Mouse (Mus musculus) cerebral cortex, adult 2 months (tissue): ENCODE results near the gene Hirip3.

Experiments used
- WGBS: fragments of 180-500 bp; shearing (Covaris S2); methylation state at CpG from one replicate; pipeline ENCODE4 v1.1.7; 2018; 5-methylcytosine and 5-hydroxymethylcytosine counted together

Hirip3 gene

DNA sequence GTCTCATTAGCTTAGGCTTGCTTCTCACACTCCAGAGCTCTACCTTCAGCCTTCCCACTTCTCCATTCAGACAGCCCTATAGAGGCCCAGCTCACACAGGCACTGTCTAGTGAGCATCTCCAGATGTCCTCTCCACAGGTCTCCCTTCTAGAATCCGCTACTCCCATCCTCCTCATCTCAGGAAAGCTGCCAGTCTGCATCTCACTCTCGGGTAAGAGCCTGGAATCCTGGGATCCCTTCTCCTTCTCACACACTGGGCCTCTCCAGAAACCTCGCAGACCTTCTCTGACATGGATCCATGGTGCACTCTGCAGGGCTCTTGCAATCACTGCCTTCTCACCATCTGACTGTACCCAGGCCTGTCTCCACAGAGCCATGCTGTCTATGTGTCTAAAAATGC lies 6.1 kb upstream of the Hirip3 start:
- 48% methylated on average over 3 of the region's 3 CpGs for WGBS

GRCm38 (mm10) chr7:126856741-126857420 lies 4.9 kb upstream of the Hirip3 start:
- 79% methylated on average over 9 of the region's 9 CpGs for WGBS

GRCm38 (mm10) chr7:126860987-126861386 lies 785 bp upstream of the Hirip3 start:
- 65% methylated on average over 5 of the region's 5 CpGs for WGBS

DNA sequence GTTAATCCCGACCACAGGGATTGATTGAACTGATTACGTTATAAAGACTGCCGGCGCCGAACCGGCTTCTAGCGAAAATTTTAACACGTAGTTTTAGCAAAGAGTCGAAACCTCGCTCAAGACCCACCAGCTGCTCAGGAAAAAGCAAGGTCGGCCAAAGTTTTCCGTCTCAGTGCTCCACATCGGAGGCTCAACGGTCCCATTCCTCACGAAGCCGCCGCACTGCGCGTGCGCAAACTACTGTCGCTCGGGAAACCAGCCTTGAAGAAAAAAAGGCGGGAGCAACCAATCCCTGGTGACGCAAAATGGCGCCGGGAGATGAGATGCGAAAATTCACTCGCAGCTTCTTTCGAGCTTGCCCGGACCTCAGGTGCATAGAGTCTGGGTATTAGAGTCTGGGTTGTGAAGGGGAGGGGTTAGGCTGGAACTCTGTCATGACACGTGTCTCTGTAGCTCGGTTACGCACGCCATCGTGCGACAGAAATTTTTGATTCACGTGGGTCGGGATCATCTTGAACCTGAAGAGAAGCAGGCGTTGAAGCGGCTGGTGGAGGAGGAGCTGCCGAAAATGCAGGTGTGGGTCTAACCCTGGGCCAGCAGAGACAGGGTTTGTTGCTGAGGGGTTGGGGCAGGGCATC lies 494 bp downstream of the Hirip3 start, which contains the start of gene Ino80e:
Ino80e (minus strand) TSS at position 231 of the 638 bp plus-strand sequence.
- under 1% methylated on average over 41 of the region's 41 CpGs for WGBS

GRCm38 (mm10) chr7:126863791-126864190 lies 2.0 kb downstream of the Hirip3 start:
- WGBS = 52% methylated on average over 6 of the region's 6 CpGs

DNA sequence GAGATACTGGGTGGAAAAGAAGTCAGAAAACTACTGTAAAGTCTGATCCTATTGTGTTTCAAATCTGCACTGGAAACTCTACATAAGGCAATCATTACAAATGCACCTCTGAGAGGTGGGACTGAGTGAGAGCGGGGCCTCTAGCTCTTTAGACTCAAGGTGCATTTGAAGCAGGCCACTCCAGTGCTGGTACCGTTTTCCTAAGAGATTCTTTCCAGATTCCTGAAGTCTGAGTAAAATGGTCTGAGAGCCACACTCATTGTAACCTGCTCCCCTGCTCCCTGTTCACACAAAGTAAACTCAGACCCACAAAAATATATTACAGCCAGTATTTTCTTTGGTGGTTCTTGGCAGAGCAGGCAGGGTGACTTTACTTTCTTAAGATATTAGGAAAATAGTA lies 5.8 kb downstream of the Hirip3 start:
- WGBS = 95% methylated on average over 2 of the region's 2 CpGs

- WGBS = 76% methylated on average over 12 of the region's 12 CpGs
Measured at GRCm38 (mm10) chr7:126868003-126868402, 6.2 kb downstream of the Hirip3 start.

- WGBS = 90% methylated on average over 23 of the region's 23 CpGs
Measured at GRCm38 (mm10) chr7:126869780-126870519, 8.2 kb downstream of the Hirip3 start.

- 96% methylated on average over 2 of the region's 2 CpGs for WGBS
Measured at GRCm38 (mm10) chr7:126870520-126870891, 8.7 kb downstream of the Hirip3 start.

DNA sequence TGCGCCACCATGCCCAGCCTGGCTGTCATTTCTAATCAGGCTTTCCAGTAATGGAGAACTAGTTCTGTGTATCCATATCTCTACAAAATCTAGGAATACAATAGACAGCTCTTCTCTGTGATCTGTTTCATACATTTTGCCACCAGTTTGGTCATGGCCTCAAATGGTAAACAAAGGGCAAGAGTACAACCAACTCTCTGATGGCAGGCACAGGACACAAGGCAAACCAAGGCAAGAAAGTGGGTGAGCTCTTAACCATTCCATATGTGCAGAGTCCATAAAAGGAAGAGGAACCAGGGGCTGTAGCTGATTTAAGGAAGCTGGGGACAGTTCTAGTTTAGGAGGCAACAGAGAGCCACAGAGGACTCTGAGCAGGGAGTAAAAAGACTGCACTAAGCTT lies 15.5 kb downstream of the Hirip3 start:
- WGBS = 97% methylated on average over 1 of the region's 1 CpGs

- WGBS = 40% methylated on average over 6 of the region's 6 CpGs
Measured at GRCm38 (mm10) chr7:126881040-126881439, 19.3 kb downstream of the Hirip3 start.

DNA sequence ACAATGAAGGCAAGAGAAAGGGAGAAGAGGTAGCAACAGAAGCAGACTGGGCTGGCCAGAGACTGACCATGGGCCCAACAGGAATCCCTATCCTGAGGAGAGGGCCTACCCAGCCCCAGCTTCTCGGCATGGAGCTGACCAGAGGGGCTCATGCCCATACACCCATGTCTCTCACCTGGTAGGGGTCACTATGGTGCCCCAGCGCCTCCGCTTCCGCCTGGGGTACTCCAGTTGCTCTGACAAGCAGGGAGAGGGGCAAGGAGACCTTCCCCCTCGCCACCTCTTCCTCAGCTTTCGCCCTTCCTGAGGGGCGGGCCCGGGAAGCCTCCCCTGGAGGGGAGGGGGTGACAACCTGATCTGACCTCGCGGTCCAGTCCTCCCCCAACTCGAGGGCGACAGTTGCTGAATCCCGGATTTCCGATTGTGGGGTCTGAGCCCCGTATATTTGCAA lies 22.0 kb downstream of the Hirip3 start:
- under 1% methylated on average over 15 of the region's 15 CpGs for WGBS

- WGBS = under 1% methylated on average over 56 of the region's 56 CpGs
Measured at GRCm38 (mm10) chr7:126884286-126885164, 22.8 kb downstream of the Hirip3 start, which contains the start of gene Taok2. Gene Taok2, minus strand, starts transcription at chr7:126884703.

DNA sequence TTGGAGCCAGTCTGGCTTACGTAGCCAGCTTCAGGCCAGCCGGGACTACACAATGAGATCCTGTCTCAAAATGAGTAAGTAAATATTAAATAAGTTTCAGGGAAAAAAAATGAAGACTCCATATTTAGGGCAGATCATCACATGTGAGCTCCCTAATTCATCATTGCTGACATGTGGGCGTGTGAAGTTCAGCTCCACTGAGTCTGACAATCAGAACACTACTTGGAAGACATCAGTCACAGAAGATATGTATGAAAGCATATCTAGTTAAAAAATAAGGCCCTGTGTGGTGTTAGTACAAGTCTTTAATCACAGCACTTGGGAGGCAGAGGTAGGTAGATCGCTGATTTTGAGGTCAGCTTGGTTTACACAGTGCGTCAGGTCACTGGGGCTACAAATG lies 25.5 kb downstream of the Hirip3 start:
- WGBS = 90% methylated on average over 5 of the region's 5 CpGs

GRCm38 (mm10) chr7:126888852-126889251 lies 27.1 kb downstream of the Hirip3 start:
- 69% methylated on average over 7 of the region's 7 CpGs for WGBS

DNA sequence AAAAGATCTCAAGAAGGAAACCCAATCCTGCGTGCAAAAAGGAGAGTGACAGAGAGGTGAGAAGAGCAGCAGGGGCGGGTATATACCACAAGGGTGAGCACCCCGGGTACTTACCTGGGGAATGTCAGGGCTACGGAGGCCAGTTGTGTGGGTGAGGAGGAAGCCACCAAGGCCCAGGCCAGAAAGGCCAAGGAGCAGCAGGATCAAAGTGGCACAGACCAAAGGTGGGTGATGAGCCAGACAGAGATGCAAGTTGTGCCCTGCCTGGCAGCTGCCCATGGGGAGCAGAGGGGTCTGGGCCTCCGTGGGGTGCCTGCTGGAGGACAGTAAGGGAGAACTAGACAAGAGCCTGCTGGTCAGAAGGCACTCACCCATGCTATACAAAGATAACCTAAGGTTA lies 35.1 kb downstream of the Hirip3 start:
- 90% methylated on average over 5 of the region's 5 CpGs for WGBS

GRCm38 (mm10) chr7:126897390-126898101 lies 35.8 kb downstream of the Hirip3 start:
- WGBS = 7% methylated on average over 16 of the region's 16 CpGs

- 12% methylated on average over 37 of the region's 37 CpGs for WGBS
Measured at GRCm38 (mm10) chr7:126898102-126898990, 36.6 kb downstream of the Hirip3 start.

- 98% methylated on average over 7 of the region's 9 CpGs for WGBS
Measured at GRCm38 (mm10) chr7:126899781-126900180, 38.0 kb downstream of the Hirip3 start.

GRCm38 (mm10) chr7:126905590-126905989 lies 43.8 kb downstream of the Hirip3 start:
- WGBS = 69% methylated on average over 3 of the region's 3 CpGs
